Mouse (Mus musculus) hindbrain, postnatal 0 days (tissue): ENCODE measurements at regions not wholly inside any gene's neighbourhood (a gene's known extent, or its start where the extent isn't known, plus 50 kb on each side); places are given as distances from the start of the nearest gene placed in this dataset.

Experiments used
- ATAC-seq: fragments of 200-750 bp; cut with Nextera tagmentation; 2 replicates; pipeline ENCODE4 v1.8.0; 2017; ENCODE audit warnings: mild to moderate bottlenecking, moderate TSS enrichment, moderate library complexity
- DNase-seq: peaks from one replicate; pipeline ENCODE4 v3.0.0-alpha.2; 2015; ENCODE audit warnings: low spot score
- H3K27ac ChIP-seq: fragments of 300-500 bp; sonication (generic); 2 replicates; pipeline ENCODE4 v1.5.1; 2014; ENCODE audit warnings: mild to moderate bottlenecking
- H3K27me3 ChIP-seq: fragments of 300-500 bp; sonication (generic); 2 replicates; pipeline ENCODE4 v1.6.1; 2014; ENCODE audit warnings: low read length, mixed read lengths; ENCODE audit not compliant: insufficient read depth
- H3K36me3 ChIP-seq: fragments of 300-500 bp; sonication (generic); 2 replicates; pipeline ENCODE4 v1.6.1; 2014; ENCODE audit warnings: low read length, mixed read lengths; ENCODE audit not compliant: insufficient read depth
- H3K4me1 ChIP-seq: fragments of 300-500 bp; sonication (generic); 2 replicates; pipeline ENCODE4 v1.6.1; 2014; ENCODE audit warnings: antibody characterized with exemption, low read length, mixed read lengths; ENCODE audit not compliant: insufficient read depth
- H3K4me2 ChIP-seq: fragments of 300-500 bp; sonication (generic); 2 replicates; pipeline ENCODE4 v1.6.1; 2014; ENCODE audit warnings: low read depth, mild to moderate bottlenecking, low read length, moderate library complexity, mixed read lengths
- H3K4me3 ChIP-seq: fragments of 300-500 bp; sonication (generic); 2 replicates; pipeline ENCODE4 v1.5.1; 2014; ENCODE audit warnings: low read length
- H3K9ac ChIP-seq: fragments of 300-500 bp; sonication (generic); replicated peaks from 2 replicates; pipeline ENCODE4 v1.6.1; 2014; ENCODE audit warnings: mild to moderate bottlenecking, low read length, moderate library complexity, mixed read lengths
- H3K9me3 ChIP-seq: fragments of 300-500 bp; sonication (generic); 2 replicates; pipeline ENCODE4 v1.6.1; 2016; ENCODE audit warnings: low read length, mixed read lengths
- CTCF ChIP-seq: IDR thresholded peaks from 2 replicates; pipeline ENCODE4 v1.5.1; 2016; ENCODE audit warnings: antibody characterized with exemption, control low read depth, low read depth
- WGBS: fragments of 180-500 bp; shearing (Covaris S2); extraction: QIAGEN DNeasy Blood & Tissue Kit; methylation state at CpG from one replicate; pipeline ENCODE4 v1.1.7; 2014; 5-methylcytosine and 5-hydroxymethylcytosine counted together

- no peak for DNase-seq
These were observed 62.0 kb downstream of the Tpra1 start for GRCm38 (mm10) chr6:88964071-88964470.

GRCm38 (mm10) chr6:88964911-88965310 is 62.9 kb downstream of the Tpra1 start:
- Histone ChIP-seq H3K9ac (no peak overlapping the region), H3K27ac (0 out of 2 replicates have a peak overlapping the region, but pooled peaks have one; percentile 15)
- TF ChIP-seq CTCF, result no peak

More at GRCm38 (mm10) chr6:88964071-88964470, 62.0 kb downstream of the Tpra1 start:
- H3K9ac ChIP-seq, result no peak overlapping the region
- H3K9me3 ChIP-seq, result no peaks in the 10 kb centered on the region
- ATAC-seq, result no peak
- no peaks in the 10 kb centered on the region for H3K27me3 ChIP-seq
- H3K4me3 ChIP-seq, result no peak overlapping the region
- no peaks in the 10 kb centered on the region for H3K36me3 ChIP-seq
- no peak for TF ChIP-seq CTCF
- peaks cover 20% of the 10 kb centered on the region for H3K4me1 ChIP-seq
- 58% methylated on average over 7 of the region's 7 CpGs for WGBS
- no peak overlapping the region for H3K4me2 ChIP-seq
- H3K27ac ChIP-seq, result no peak overlapping the region

GRCm38 (mm10) chr6:88965361-88966226 is 63.5 kb downstream of the Tpra1 start:
- WGBS, result 37% methylated on average over 19 of the region's 19 CpGs
- peak; percentile 34 for DNase-seq
- ATAC-seq, result peak; percentile 47; the same call in 1 of the 2 replicates
- no peak for TF ChIP-seq CTCF
- H3K36me3 ChIP-seq, result no peaks in the 10 kb centered on the region
- 0 out of 2 replicates have a peak overlapping the region, but pooled peaks have one; percentile 15 for H3K27ac ChIP-seq
- no peaks in the 10 kb centered on the region for H3K9me3 ChIP-seq
- peaks cover 4% of the 10 kb centered on the region; the same call in 1 of the 2 replicates for H3K4me1 ChIP-seq
- no peaks in the 10 kb centered on the region for H3K27me3 ChIP-seq
- no peak overlapping the region for H3K4me3 ChIP-seq
- H3K9ac ChIP-seq, result no peak overlapping the region
- no peak overlapping the region for H3K4me2 ChIP-seq

More at GRCm38 (mm10) chr6:88964911-88965310, 62.9 kb downstream of the Tpra1 start:
- no peak overlapping the region for H3K4me2 ChIP-seq
- H3K4me1 ChIP-seq, result peaks cover 11% of the 10 kb centered on the region
- H3K9me3 ChIP-seq, result no peaks in the 10 kb centered on the region
- H3K36me3 ChIP-seq, result no peaks in the 10 kb centered on the region
- no peaks in the 10 kb centered on the region for H3K27me3 ChIP-seq
- DNase-seq (no peak), ATAC-seq (no peak)
- WGBS, result 77% methylated on average over 6 of the region's 6 CpGs
- H3K4me3 ChIP-seq, result no peak overlapping the region

GRCm38 (mm10) chr6:88966501-88966900 is 64.5 kb downstream of the Tpra1 start:
- 83% methylated on average over 4 of the region's 4 CpGs for WGBS
- no peak for ATAC-seq
- H3K4me2 ChIP-seq, result no peak overlapping the region
- H3K4me1 ChIP-seq, result peaks cover 8% of the 10 kb centered on the region; the same call in 1 of the 2 replicates
- H3K9ac ChIP-seq, result no peak overlapping the region
- no peaks in the 10 kb centered on the region for H3K36me3 ChIP-seq
- DNase-seq, result no peak
- no peak for TF ChIP-seq CTCF
- no peak overlapping the region for H3K27ac ChIP-seq
- no peaks in the 10 kb centered on the region for H3K27me3 ChIP-seq
- H3K4me3 ChIP-seq, result no peak overlapping the region
- H3K9me3 ChIP-seq, result no peaks in the 10 kb centered on the region

- Histone ChIP-seq H3K9me3 (no peaks in the 10 kb centered on the region), H3K4me1 (peaks cover 15% of the 10 kb centered on the region; the same call in 1 of the 2 replicates), H3K4me3 (no peak overlapping the region), H3K36me3 (no peaks in the 10 kb centered on the region), H3K27me3 (no peaks in the 10 kb centered on the region), H3K27ac (no peak overlapping the region), H3K4me2 (no peak overlapping the region), H3K9ac (no peak overlapping the region)
- no peak for TF ChIP-seq CTCF
- WGBS, result 21% methylated on average over 4 of the region's 4 CpGs
- no peak for DNase-seq
- no peak for ATAC-seq
These were observed 66.8 kb downstream of the Tpra1 start for GRCm38 (mm10) chr6:88968842-88969241.

GRCm38 (mm10) chr6:88971729-88972128 is 69.7 kb downstream of the Tpra1 start:
- no peak for TF ChIP-seq CTCF
- no peak overlapping the region for H3K27ac ChIP-seq
- no peaks in the 10 kb centered on the region for H3K9me3 ChIP-seq
- ATAC-seq (no peak; the same call in 1 of the 2 replicates), DNase-seq (peak; percentile 56)
- no peak overlapping the region for H3K4me3 ChIP-seq
- H3K27me3 ChIP-seq, result no peaks in the 10 kb centered on the region
- WGBS, result 18% methylated on average over 9 of the region's 9 CpGs
- peak overlapping the region; percentile 17; the same call in 1 of the 2 replicates for H3K9ac ChIP-seq
- peaks cover 20% of the 10 kb centered on the region for H3K4me1 ChIP-seq
- H3K36me3 ChIP-seq, result no peaks in the 10 kb centered on the region
- H3K4me2 ChIP-seq, result no peak overlapping the region

GRCm38 (mm10) chr6:88974457-88974856 is 72.4 kb downstream of the Tpra1 start:
- Histone ChIP-seq H3K36me3 (no peaks in the 10 kb centered on the region), H3K4me3 (no peak overlapping the region), H3K27me3 (no peaks in the 10 kb centered on the region), H3K9ac (no peak overlapping the region), H3K4me1 (peaks cover 26% of the 10 kb centered on the region), H3K9me3 (no peaks in the 10 kb centered on the region), H3K4me2 (no peak overlapping the region), H3K27ac (no peak overlapping the region)
- DNase-seq (peak; percentile 36), ATAC-seq (no peak)
- no peak for TF ChIP-seq CTCF
- WGBS, result 22% methylated on average over 7 of the region's 7 CpGs
